Mouse (Mus musculus): ENCODE results near the gene Slc12a3. TPM values are rescaled to one million over a fixed set of nuclear protein-coding genes. Genes with fewer than 3 reads are reported as not detected.
A peak's percentile ranks its signal among the peaks of the same experiment; 100 is the strongest.

The Slc12a3 gene
- total RNA-seq, 2 experiments from 2014 or later: 0.22 to 0.88 TPM

- intact Hi-C loops (cut with DNase I): no loop called here
- DNase-seq: no peak
Measured at GRCm38 (mm10) chr8:94326016-94326415, 3.0 kb upstream of the Slc12a3 start.

GRCm38 (mm10) chr8:94330733-94331132 lies 1.7 kb downstream of the Slc12a3 start:
- intact Hi-C loops (cut with DNase I): loop anchor here (1.0 kb wide), 1 partner anchor 162 kb away; no protein-coding TSS in a partner anchor
- DNase-seq: peak; percentile 28 to 65

- peak in 1 of 2 experiments; percentile 32 for DNase-seq
- intact Hi-C loops (cut with DNase I): no loop called here
Measured at GRCm38 (mm10) chr8:94333345-94333744, 4.3 kb downstream of the Slc12a3 start.

- intact Hi-C loops (cut with DNase I): no loop called here
- DNase-seq: no peak
Measured at GRCm38 (mm10) chr8:94337559-94337958, 8.6 kb downstream of the Slc12a3 start.

GRCm38 (mm10) chr8:94340796-94341195 lies 11.8 kb downstream of the Slc12a3 start:
- intact Hi-C loops (cut with DNase I): loop anchor here (10.0 kb wide), 1 partner anchor 244 kb away; no protein-coding TSS in a partner anchor
- no peak for DNase-seq

- DNase-seq: no peak
- intact Hi-C loops (cut with DNase I): loop anchor here (1.0 to 10.0 kb wide), 2 partner anchors 55 to 242 kb away; no protein-coding TSS in a partner anchor
Measured at GRCm38 (mm10) chr8:94342691-94343090, 13.7 kb downstream of the Slc12a3 start.

GRCm38 (mm10) chr8:94343290-94343689 lies 14.3 kb downstream of the Slc12a3 start:
- intact Hi-C loops (cut with DNase I): loop anchor here (1.0 to 10.0 kb wide), 2 partner anchors 54 to 242 kb away; no protein-coding TSS in a partner anchor
- DNase-seq: peak; percentile 84 to 91

- no peak for DNase-seq
- intact Hi-C loops (cut with DNase I): loop anchor here (1.0 to 10.0 kb wide), 2 partner anchors 53 to 241 kb away; no protein-coding TSS in a partner anchor
Measured at GRCm38 (mm10) chr8:94343778-94344320, 14.8 kb downstream of the Slc12a3 start.

GRCm38 (mm10) chr8:94345657-94346056 lies 16.7 kb downstream of the Slc12a3 start:
- DNase-seq: no peak
- intact Hi-C loops (cut with DNase I): loop anchor here (10.0 kb wide), 1 partner anchor 239 kb away; no protein-coding TSS in a partner anchor

- intact Hi-C loops (cut with DNase I): loop anchor here (10.0 kb wide), 1 partner anchor 239 kb away; no protein-coding TSS in a partner anchor
- DNase-seq: no peak
Measured at GRCm38 (mm10) chr8:94346264-94346663, 17.3 kb downstream of the Slc12a3 start.

- peak in 1 of 2 experiments; percentile 35 for DNase-seq
- intact Hi-C loops (cut with DNase I): loop anchor here (10.0 kb wide), 1 partner anchor 236 kb away; no protein-coding TSS in a partner anchor
Measured at GRCm38 (mm10) chr8:94348425-94348824, 19.4 kb downstream of the Slc12a3 start.

GRCm38 (mm10) chr8:94354069-94354531 lies 25.1 kb downstream of the Slc12a3 start:
- no peak for DNase-seq
- intact Hi-C loops (cut with DNase I): no loop called here

GRCm38 (mm10) chr8:94354571-94354970 lies 25.6 kb downstream of the Slc12a3 start:
- peak; percentile 25 to 31 for DNase-seq
- intact Hi-C loops (cut with DNase I): no loop called here

- no peak for DNase-seq
- intact Hi-C loops (cut with DNase I): no loop called here
Measured at GRCm38 (mm10) chr8:94357220-94357619, 28.2 kb downstream of the Slc12a3 start.

GRCm38 (mm10) chr8:94358541-94358940 lies 29.5 kb downstream of the Slc12a3 start:
- DNase-seq: peak; percentile 79 to 81
- intact Hi-C loops (cut with DNase I): no loop called here

GRCm38 (mm10) chr8:94361774-94362431 lies 32.9 kb downstream of the Slc12a3 start:
- peak in 1 of 2 experiments; percentile 12 for DNase-seq
- intact Hi-C loops (cut with DNase I): no loop called here

- peak; percentile 66 to 75 for DNase-seq
- intact Hi-C loops (cut with DNase I): loop anchor here (1.0 kb wide), 1 partner anchor 24 kb away; the partner anchor contains the start of gene Herpud1
Measured at GRCm38 (mm10) chr8:94362607-94363239, 33.7 kb downstream of the Slc12a3 start.

GRCm38 (mm10) chr8:94363288-94363688 lies 34.3 kb downstream of the Slc12a3 start:
- intact Hi-C loops (cut with DNase I): loop anchor here (1.0 kb wide), 1 partner anchor 23 kb away; the partner anchor contains the start of gene Herpud1
- peak; percentile 82 to 86 for DNase-seq

GRCm38 (mm10) chr8:94363906-94364305 lies 34.9 kb downstream of the Slc12a3 start:
- peak; percentile 64 to 73 for DNase-seq
- intact Hi-C loops (cut with DNase I): loop anchor here (1.0 kb wide), 1 partner anchor 22 kb away; the partner anchor contains the start of gene Herpud1

- intact Hi-C loops (cut with DNase I): no loop called here
- no peak for DNase-seq
Measured at GRCm38 (mm10) chr8:94364686-94365312, 35.8 kb downstream of the Slc12a3 start.

All from heart, postnatal 14 days (tissue).